Mouse (Mus musculus) lung, postnatal 10 days (tissue): ENCODE data around the gene Dand5.
A peak's percentile ranks its signal among the peaks of the same experiment; 100 is the strongest.

Experiments
- DNase-seq: peaks from one replicate; pipeline ENCODE4 v3.0.0; 2021

The Dand5 gene

GRCm38 (mm10) chr8:84782680-84783079 lies 39.9 kb downstream of the Dand5 start:
- DNase-seq, result no peak

GRCm38 (mm10) chr8:84781686-84782505 lies 40.7 kb downstream of the Dand5 start:
- no peak for DNase-seq

DNA sequence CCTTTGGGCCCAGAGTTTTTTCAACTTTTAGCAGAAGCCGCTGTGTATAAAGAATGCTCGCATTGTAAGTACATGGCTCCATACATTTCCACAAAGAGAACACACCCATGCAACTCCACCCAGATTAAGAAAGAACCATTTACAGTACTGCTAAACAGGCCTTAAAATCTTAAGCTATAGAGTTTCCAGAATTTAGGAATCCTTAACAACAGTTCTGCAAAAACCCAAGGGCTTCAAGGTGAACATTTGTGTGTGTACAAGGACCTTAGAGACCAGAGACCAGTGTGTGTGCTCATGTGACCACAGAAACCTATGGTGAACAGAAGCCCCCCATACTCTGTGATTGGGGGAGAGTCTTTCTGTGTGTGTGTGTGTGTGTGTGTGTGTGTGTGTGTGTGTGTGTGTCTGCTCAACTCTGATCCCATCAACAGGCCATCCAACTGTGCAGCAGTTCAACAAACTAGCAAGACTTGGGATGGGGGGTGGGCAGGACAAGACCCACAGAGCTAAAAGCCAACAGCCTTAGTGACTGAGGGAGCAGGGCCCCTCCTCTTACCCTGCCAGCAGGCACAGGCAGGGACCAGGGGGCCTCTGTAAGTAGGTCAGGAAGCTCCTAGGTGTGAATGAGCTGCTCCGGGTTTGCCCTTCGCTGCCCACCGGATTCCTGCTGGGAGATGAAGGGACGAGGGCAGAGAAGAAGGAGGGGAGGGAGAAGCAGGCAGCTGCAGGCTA lies 41.5 kb downstream of the Dand5 start:
- no peak for DNase-seq

DNA sequence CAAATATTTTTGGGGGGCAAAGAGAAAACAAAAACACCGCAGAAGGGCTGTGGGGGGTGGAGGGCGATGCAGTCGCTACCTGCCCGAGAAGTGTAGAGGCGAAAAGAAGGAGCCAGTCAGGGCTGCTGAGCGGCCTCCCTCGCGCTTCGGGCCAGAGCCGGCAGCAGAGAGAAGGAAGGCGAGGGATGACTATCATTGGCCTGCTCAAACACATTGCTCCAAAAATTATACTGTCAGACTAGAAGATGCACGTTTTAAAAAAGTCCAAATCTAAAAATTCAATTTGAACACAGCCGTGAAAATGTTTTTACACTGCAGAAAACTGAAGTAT lies 42.4 kb downstream of the Dand5 start:
- no peak for DNase-seq

GRCm38 (mm10) chr8:84779519-84780224 lies 43.0 kb downstream of the Dand5 start:
- DNase-seq, result no peak

- DNase-seq, result peak; percentile 68
Observed at GRCm38 (mm10) chr8:84778638-84779380, 43.8 kb downstream of the Dand5 start.

- DNase-seq, result no peak
Observed at GRCm38 (mm10) chr8:84777899-84778637, 44.6 kb downstream of the Dand5 start.

DNA sequence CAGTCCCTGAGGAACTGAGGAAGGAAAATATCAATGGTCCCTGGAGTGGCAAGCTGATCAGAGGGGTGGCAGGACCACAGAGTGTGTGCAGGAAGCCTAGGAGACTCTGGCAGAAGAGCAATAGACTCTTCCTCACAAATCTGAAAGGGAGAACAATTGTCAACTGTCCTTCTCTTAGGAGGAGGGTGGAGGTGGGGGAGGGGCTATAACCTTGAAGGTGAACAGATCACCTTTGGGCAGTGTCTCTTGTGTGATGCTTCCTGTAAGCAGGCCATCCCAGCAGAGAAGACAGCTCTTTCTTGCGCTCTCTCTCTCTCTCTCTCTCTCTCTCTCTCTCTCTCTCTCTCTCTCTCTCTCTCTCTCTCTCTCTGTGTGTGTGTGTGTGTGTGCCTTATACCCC lies 46.1 kb downstream of the Dand5 start:
- no peak for DNase-seq

DNA sequence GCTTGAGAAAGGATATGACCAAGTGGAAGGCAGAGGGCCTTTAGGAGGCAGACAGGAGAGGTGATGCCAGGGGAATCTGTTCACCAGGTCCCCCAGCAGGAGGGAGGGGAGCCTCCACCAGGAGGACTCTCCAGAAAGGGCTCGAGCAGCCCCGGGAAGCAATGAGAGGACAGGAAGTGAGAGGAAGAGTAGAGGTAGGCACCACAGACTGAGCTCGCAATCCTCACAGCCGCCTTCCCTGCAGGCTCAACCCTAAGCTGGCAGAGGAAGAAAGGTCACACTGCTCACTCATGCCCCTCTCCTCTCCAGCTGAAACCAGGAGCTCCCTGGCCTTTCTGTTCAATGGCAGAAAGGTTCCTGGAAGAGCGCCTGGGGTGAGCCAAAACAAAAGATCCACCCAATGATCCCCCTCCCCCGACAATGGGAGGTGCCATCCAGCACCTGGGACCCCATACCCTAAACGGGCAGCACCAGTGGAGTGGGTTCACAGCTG lies 47.0 kb downstream of the Dand5 start:
- no peak for DNase-seq

GRCm38 (mm10) chr8:84775105-84775591 lies 47.5 kb downstream of the Dand5 start:
- DNase-seq, result peak; percentile 72

DNA sequence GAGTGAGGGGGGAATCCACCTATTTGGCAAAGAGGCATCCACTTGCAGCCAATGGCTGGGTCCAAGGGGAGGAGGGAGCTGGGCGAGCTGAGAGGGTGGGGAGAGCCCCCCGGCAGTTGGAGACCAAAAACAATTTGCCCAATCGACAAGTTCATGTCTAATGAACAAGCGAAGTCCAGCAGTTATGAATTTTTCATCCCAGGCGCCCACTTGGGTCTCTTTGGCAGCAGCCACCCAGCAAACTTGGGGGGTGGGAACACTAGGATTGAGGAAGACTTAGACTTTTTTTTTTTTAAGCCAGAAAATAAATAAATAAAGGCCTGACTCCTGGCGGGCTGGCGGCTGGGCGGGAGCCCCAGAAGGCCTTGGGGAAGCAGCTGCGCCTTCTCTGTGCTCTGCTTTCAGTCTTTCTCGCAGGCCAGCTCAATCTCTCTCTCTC lies 48.1 kb downstream of the Dand5 start:
- peak; percentile 82 for DNase-seq

- DNase-seq, result peak; percentile 94
Observed at GRCm38 (mm10) chr8:84773833-84774232, 48.8 kb downstream of the Dand5 start.

DNA sequence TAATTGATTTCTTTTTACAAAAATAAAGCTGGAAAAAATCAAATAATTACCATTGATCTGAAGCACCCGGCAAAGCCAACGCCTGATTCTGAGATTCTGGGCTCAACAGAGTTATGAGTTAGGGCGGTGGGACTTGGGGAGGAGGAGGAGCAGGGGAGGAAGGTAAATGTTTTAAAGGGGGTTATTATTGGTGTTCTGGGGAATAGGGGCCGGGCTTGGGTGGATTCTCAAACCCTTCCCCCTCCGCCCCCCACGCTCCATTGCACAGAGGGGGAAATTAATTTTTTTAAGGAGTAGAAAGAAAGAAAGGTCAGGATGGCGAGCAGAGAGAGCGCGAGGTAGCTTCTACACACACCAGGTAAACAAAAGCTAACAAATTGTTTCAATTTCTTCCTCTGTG lies 49.3 kb downstream of the Dand5 start:
- DNase-seq, result no peak

- DNase-seq, result no peak
Observed at GRCm38 (mm10) chr8:84772628-84773027, 50.0 kb downstream of the Dand5 start.

GRCm38 (mm10) chr8:84771941-84772378 lies 50.7 kb downstream of the Dand5 start:
- peak; percentile 50 for DNase-seq

DNA sequence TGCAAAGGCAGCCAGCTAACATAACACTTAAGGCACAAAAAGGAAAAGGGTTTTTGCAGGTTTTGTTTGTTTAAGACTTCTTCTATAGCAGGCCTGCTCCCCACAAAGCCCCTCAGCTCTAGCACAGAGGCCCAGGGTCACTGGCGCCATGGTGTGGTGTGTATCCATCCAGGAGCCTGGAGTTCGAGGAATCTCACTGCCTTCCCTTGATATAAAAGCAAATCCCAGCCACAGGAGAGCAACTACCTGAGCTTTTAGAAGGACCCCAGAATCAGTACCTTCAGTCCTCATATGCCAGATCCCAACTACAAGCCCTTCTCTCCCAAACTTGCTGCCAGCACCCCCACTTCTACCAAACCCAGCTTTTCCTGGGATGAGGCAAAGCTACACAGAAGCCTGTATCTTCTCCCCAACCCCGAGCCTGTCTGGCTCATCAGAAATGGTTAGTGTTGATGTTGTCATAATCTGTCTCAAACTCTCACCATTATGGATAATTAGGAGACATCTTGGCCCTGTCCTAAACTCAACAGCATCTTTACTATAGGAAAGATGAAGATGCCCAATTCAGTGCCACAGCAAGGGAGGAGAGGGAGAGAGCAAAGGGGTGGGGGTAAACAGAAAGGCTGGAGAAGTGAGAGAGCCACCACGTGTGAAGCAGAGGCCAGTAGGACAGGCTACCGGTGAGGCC lies 51.5 kb downstream of the Dand5 start:
- no peak for DNase-seq

DNA sequence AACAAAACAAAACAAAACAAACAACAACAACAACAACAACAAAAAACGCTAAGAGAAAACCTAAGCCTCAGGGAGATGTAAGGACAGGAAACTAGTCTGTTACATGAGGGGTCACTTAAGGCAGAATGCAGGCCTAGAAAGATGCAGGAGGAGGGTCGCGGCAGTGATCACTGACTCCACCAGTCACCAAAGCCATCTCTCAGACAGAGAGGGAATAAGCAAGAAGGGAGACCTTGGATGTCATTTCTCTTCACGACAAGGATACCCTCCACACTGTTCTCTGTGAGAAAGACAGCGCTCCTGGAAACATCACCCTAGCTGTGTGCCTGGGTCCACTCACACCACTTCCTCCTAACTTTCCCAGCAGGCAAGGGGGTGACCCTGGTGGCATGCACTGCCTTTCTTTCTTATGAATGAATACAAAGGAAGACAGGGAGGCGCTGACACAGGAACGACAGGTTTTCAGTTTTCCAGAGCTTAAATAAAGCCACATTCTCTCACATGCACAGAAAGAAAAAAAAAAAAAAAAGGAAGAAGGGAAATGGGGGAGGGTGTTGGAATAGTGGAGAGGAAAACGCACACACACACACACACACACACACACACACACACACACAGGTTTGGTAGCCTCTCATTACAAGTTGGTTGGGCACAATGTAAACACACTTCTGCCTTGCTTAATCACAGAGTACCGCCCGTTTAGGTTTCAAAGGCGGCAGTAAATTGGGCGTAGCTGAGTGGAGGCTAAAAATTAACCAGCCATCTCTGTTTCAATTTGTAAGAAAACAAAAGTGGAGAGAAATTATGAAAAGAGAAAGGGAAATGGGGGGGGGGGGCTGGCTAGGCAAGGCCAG lies 52.3 kb downstream of the Dand5 start:
- DNase-seq, result peak; percentile 62

DNA sequence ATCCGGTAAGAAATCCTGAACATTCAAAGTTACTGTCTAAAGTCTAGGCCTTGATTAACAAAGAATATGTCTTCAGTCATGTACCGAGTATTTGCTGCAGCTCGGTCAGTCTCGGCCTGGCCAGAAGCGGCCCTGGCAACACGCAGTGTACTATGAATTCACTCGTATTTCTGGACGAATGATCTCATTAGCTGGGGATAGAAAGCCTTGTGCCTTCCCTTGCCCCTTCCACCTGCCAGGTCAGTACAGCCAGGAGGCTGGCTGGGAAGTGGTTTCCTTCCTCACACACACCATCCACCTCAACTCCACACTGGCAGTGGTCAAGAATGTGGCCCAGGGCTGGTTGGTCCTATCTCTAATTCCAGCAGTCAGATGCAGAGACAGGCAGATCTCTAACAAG lies 53.3 kb downstream of the Dand5 start:
- no peak for DNase-seq

GRCm38 (mm10) chr8:84768343-84769095 lies 54.1 kb downstream of the Dand5 start:
- no peak for DNase-seq
